Mouse (Mus musculus): Measurements from ENCODE around the gene Pitx2.

DNA sequence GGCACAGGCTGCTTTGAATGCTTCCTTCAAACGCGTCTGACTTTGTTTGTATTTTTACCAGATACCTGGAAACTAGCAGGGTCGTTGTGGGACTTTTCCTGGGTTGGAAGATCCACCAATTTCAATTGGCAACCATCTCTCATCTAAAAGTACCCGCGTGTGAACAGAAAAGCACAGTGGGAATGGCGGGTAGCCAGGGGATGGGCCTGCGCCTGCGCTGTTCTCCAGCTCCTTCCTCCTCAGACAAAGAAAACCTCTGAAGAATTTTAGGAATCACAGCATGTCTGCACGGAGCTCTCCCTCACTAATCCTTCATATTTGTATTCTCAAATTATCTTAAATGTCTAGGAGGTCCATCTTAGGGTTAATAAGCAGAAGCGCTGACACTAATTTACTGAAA lies 54.6 kb downstream of the Pitx2 start:
- no peak for TF ChIP-seq CTCF (IDR thresholded peaks at IDR 0.05; ENCODE audit: low read depth)
- no peak for TF ChIP-seq EP300 (IDR thresholded peaks at IDR 0.05; ENCODE audit: low read depth)

Measured in liver, postnatal 0 days (tissue).